Mouse (Mus musculus) CH12.LX (cell line): ENCODE results near the gene Atp1a4. TPM values are rescaled to one million over a fixed set of nuclear protein-coding genes. Genes with fewer than 3 reads are reported as not detected.

Experiments used
- DNase-seq: peaks from one replicate; pipeline ENCODE4 v3.0.0-alpha.2; 2013; ENCODE audit errors: extremely low read depth
- H3K27ac ChIP-seq: 2 replicates; pipeline ENCODE4 v1.5.1; 2012; ENCODE audit warnings: low read depth, mild to moderate bottlenecking, control low read depth, moderate library complexity; ENCODE audit not compliant: insufficient read depth
- H3K27me3 ChIP-seq: replicated peaks from 2 replicates; pipeline ENCODE3; 2012; ENCODE audit warnings: inconsistent platforms
- H3K36me3 ChIP-seq, 2 experiments: replicated peaks in 1 of 2; 2 replicates each; pipeline versions ENCODE3 to v1.6.1; 2012; ENCODE audit warnings: inconsistent platforms in 1 of 2, low read length in 1 of 2, mild to moderate bottlenecking in 1 of 2, mixed read lengths in 1 of 2, moderate library complexity in 1 of 2; ENCODE audit not compliant: control insufficient read depth in 1 of 2, insufficient read depth in 1 of 2
- H3K4me1 ChIP-seq, 2 experiments: 2 replicates each; pipeline ENCODE4 v1.6.1; 2012; ENCODE audit warnings: inconsistent platforms in 1 of 2, moderate library complexity in 1 of 2; ENCODE audit not compliant: insufficient read depth in 2 of 2, control insufficient read depth in 1 of 2
- H3K4me2 ChIP-seq: 2 replicates; pipeline ENCODE4 v1.6.1; 2012; ENCODE audit warnings: low read depth, mild to moderate bottlenecking, control low read depth; ENCODE audit not compliant: poor library complexity, insufficient read depth, severe bottlenecking
- H3K4me3 ChIP-seq, 3 experiments: fragments of 150-350 bp in 1 of 3; sonication (generic) in 1 of 3; replicated peaks in 1 of 3; 2 replicates each; pipeline versions ENCODE3 to v1.5.1; 2011 to 2012; ENCODE audit warnings: low read depth in 2 of 3, low read length in 2 of 3, mild to moderate bottlenecking in 2 of 3, moderate library complexity in 2 of 3, control low read depth in 1 of 3, improper control_type of control experiment in 1 of 3, inconsistent platforms in 1 of 3, mixed read lengths in 1 of 3; ENCODE audit not compliant: poor library complexity in 1 of 3
- H3K79me2 ChIP-seq: replicated peaks from 2 replicates; pipeline ENCODE4 v1.6.1; 2012; ENCODE audit warnings: mild to moderate bottlenecking, moderate library complexity; ENCODE audit not compliant: control insufficient read depth, poor library complexity, insufficient read depth, severe bottlenecking; ENCODE audit errors: extremely low read depth
- H3K9ac ChIP-seq: 2 replicates; pipeline ENCODE4 v1.6.1; 2012; ENCODE audit warnings: low read depth, mild to moderate bottlenecking, control low read depth, moderate library complexity; ENCODE audit not compliant: insufficient read depth
- H3K9me3 ChIP-seq: replicated peaks from 2 replicates; pipeline ENCODE3; 2012; ENCODE audit warnings: low read length, inconsistent platforms, mixed read lengths
- BHLHE40 ChIP-seq: IDR thresholded peaks from 2 replicates; pipeline ENCODE4 v1.6.1; 2011; ENCODE audit warnings: mild to moderate bottlenecking, low read depth, low read length, improper control_type of control experiment
- CTCF ChIP-seq, 2 experiments: IDR thresholded peaks in 1 of 2; conservative IDR thresholded peaks in 1 of 2; 2 replicates each; pipeline ENCODE4 v1.5.1; 2011 to 2012; ENCODE audit warnings: low read depth in 2 of 2, low read length in 2 of 2, improper control_type of control experiment in 1 of 2, inconsistent platforms in 1 of 2, mild to moderate bottlenecking in 1 of 2, moderate library complexity in 1 of 2
- E2F4 ChIP-seq: IDR thresholded peaks from 2 replicates; pipeline ENCODE4 v1.6.1; 2011; ENCODE audit warnings: low read depth, low read length, improper control_type of control experiment; ENCODE audit not compliant: insufficient replicate concordance
- ELF1 ChIP-seq: IDR thresholded peaks from 2 replicates; pipeline ENCODE4 v1.6.1; 2014; ENCODE audit warnings: low read depth, mild to moderate bottlenecking, inconsistent platforms, low read length, improper control_type of control experiment
- ETS1 ChIP-seq: conservative IDR thresholded peaks from 2 replicates; pipeline ENCODE4 v1.6.1; 2012; ENCODE audit warnings: low read depth, mild to moderate bottlenecking, inconsistent platforms, low read length, improper control_type of control experiment, moderate library complexity
- GABPA ChIP-seq: IDR thresholded peaks from 2 replicates; pipeline ENCODE4 v1.6.1; 2012; ENCODE audit warnings: low read depth, low read length, improper control_type of control experiment, inconsistent platforms; ENCODE audit not compliant: insufficient replicate concordance
- HCFC1 ChIP-seq: IDR thresholded peaks from 2 replicates; pipeline ENCODE4 v1.6.1; 2012; ENCODE audit warnings: low read depth, mild to moderate bottlenecking, inconsistent platforms, low read length, improper control_type of control experiment
- IRF4 ChIP-seq: IDR thresholded peaks from 2 replicates; pipeline ENCODE4 v1.6.1; 2014; ENCODE audit warnings: low read depth, mild to moderate bottlenecking, inconsistent platforms, low read length, improper control_type of control experiment
- JUN ChIP-seq: IDR thresholded peaks from 2 replicates; pipeline ENCODE4 v1.6.1; 2011; ENCODE audit warnings: low read depth, mild to moderate bottlenecking, low read length, improper control_type of control experiment, moderate library complexity; ENCODE audit not compliant: insufficient read depth
- JUND ChIP-seq: conservative IDR thresholded peaks from 2 replicates; pipeline ENCODE4 v1.6.1; 2011; ENCODE audit warnings: low read depth, low read length, improper control_type of control experiment
- KAT2A ChIP-seq: IDR thresholded peaks from 2 replicates; pipeline ENCODE4 v1.6.1; 2012; ENCODE audit warnings: low read length, improper control_type of control experiment, inconsistent platforms; ENCODE audit not compliant: insufficient replicate concordance
- MAFK ChIP-seq: IDR thresholded peaks from 2 replicates; pipeline ENCODE4 v1.6.1; 2011; ENCODE audit warnings: low read length, improper control_type of control experiment; ENCODE audit not compliant: insufficient replicate concordance
- MXI1 ChIP-seq: IDR thresholded peaks from 2 replicates; pipeline ENCODE4 v1.6.1; 2011; ENCODE audit warnings: mild to moderate bottlenecking, low read depth, low read length, improper control_type of control experiment
- POLR2AphosphoS2 ChIP-seq: IDR thresholded peaks from 2 replicates; pipeline ENCODE4 v1.6.1; 2011; ENCODE audit warnings: low read depth, low read length, improper control_type of control experiment
- RAD21 ChIP-seq: IDR thresholded peaks from 2 replicates; pipeline ENCODE4 v1.6.1; 2011; ENCODE audit warnings: low read depth, mild to moderate bottlenecking, low read length, improper control_type of control experiment, moderate library complexity
- UBTF ChIP-seq: IDR thresholded peaks from 2 replicates; pipeline ENCODE4 v1.6.1; 2012; ENCODE audit warnings: low read depth, mild to moderate bottlenecking, inconsistent platforms, low read length, improper control_type of control experiment, moderate library complexity
- USF1 ChIP-seq: IDR thresholded peaks from 2 replicates; pipeline ENCODE4 v1.6.1; 2014; ENCODE audit warnings: low read depth, mild to moderate bottlenecking, inconsistent platforms, low read length, improper control_type of control experiment
- USF2 ChIP-seq: conservative IDR thresholded peaks from 2 replicates; pipeline ENCODE4 v1.6.1; 2011; ENCODE audit warnings: low read depth, low read length, improper control_type of control experiment
- ZMIZ1 ChIP-seq: IDR thresholded peaks from 2 replicates; pipeline ENCODE4 v1.6.1; 2012; ENCODE audit warnings: low read depth, mild to moderate bottlenecking, inconsistent platforms, low read length, improper control_type of control experiment
- dilution Hi-C: fragments of 300-500 bp; cut with MboI; formaldehyde crosslinking; loops from 2 replicates; pipeline ENCODE4 v1.14.3; 2020; ENCODE audit warnings: low sequenced_read_pairs; ENCODE audit not compliant: extremely low pct_unique_long_range_greater_than_20kb, extremely low pct_ligation_motif_present
- in situ Hi-C: fragments of 300-500 bp; cut with MboI; formaldehyde crosslinking; loops from 3 replicates; pipeline ENCODE4 v1.14.3; 2019; ENCODE audit warnings: low sequenced_read_pairs, low pct_ligation_motif_present, low pct_unique_long_range_greater_than_20kb, mixed read lengths
- polyA plus RNA-seq: library from polyadenylated mRNA; unstranded; fragments of >175 nt; gene quantifications from 2 replicates; pipeline ENCODE4 v1.2.1, GENCODE M21; 2012; ENCODE audit warnings: low read depth; ENCODE audit not compliant: insufficient read length
- total RNA-seq, 2 experiments: library from RNA; depleted of rRNA; stranded (reverse); fragments of 300-350 nt in 1 of 2; fragments of >200 nt in 1 of 2; gene quantifications; 2 replicates each; pipeline ENCODE4 v1.2.3; 2012 to 2014

Gene Atp1a4
- total and polyA plus RNA-seq, 3 experiments, result not detected

DNA sequence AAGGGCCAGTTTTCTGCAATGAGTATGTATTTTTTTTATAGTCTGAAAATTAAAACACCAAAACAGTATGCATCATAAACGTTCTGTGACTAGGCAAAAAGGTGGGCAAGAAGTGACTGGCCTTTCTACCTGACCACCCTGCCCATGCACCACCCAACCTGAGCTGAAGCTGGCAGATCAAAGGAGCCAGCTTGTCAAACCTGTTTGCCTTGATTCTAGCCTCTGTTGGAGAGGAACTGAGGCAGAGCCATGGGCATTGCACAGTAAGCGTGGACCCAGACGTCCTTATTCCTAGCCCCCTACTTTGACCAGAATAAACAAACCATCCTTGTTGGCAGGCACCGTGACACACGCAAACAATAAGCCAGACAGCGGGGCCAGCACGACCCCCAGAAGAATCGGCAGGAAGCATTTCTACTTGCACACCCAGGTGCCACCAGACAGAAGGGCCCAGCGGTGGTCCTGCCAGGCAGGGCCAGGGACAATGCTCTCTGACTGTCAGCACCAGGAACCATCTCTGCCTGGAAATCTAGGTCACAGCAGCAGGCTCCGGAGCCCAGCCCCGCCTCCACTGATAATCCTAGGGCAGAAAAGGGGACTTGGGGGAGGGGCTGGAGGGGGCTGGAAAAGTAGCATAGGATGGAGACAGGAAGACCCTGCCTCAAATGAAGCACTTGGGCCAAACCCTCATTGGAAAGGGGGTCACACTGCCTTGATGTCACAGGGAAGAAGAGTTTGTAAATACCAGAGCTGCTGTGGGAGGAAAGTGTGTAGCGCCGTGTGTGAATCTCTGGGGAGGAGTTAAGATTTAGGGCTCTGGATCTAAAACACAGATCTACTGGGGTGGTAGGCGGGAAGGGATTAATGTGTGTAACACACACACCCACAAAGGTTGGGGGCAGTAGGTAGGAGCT is 56.0 kb downstream of the Atp1a4 start:
- dilution Hi-C loops, result no loop called here
- H3K4me1 ChIP-seq, result peaks cover 20 to 59% of the 10 kb centered on the region in 2 experiments
- peaks cover 42 to 76% of the 10 kb centered on the region in 2 experiments for H3K36me3 ChIP-seq

DNA sequence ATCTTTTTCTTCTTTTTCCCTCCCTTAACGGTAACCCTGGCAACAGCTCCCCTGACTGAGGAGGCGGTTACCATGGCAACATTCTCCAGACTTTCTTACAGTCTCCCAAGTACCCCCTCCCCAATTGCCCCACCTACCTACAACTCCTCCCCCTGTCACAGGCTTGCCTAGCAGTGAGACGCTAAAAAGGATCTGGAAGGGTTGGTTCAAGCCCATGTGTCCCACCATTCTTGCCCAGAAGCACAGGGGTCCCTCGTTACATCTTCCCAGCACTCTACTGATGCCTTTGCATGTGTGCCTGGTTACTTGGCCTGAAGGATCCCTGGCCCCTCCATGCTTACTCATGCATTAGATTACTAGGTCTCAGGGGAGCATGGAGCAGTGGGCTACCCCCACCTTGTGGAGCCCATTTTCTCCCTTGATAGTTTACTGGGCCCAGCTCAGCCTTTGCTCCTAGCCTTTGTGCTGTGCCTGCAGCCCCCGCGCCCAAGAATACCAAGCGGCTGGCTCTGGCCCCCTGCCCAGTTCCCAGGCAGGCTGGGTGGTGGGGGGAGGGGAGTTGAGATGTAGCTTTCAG is 57.3 kb downstream of the Atp1a4 start:
- Histone ChIP-seq H3K27ac (no peak overlapping the region), H3K4me1 (peaks cover 20 to 54% of the 10 kb centered on the region in 2 experiments), H3K36me3 (peaks cover 55 to 88% of the 10 kb centered on the region in 2 experiments), H3K4me2 (no peak overlapping the region), H3K79me2 (peaks cover 5% of the 10 kb centered on the region; the same call in 1 of the 2 replicates), H3K27me3 (no peaks in the 10 kb centered on the region), H3K4me3 (no peak overlapping the region), H3K9me3 (no peaks in the 10 kb centered on the region), H3K9ac (no peak overlapping the region)
- dilution Hi-C loops (no loop called here), in situ Hi-C loops (no loop called here)
- no peak for TF ChIP-seq E2F4
- no peak for TF ChIP-seq USF2
- no peak for TF ChIP-seq MAFK
- no peak for TF ChIP-seq ETS1
- no peak for TF ChIP-seq IRF4
- TF ChIP-seq POLR2AphosphoS2, result no peak
- TF ChIP-seq HCFC1, result no peak
- no peak for TF ChIP-seq MXI1
- no peak for TF ChIP-seq USF1
- no peak for TF ChIP-seq ZMIZ1
- TF ChIP-seq GABPA, result no peak
- TF ChIP-seq ELF1, result no peak
- no peak for TF ChIP-seq UBTF
- no peak for TF ChIP-seq CTCF (conservative IDR thresholded peaks at IDR 0.05 in 1 of 2, IDR thresholded peaks at IDR 0.05 in 1 of 2; ENCODE audit: low read depth in 2 of 2, low read length in 2 of 2)
- TF ChIP-seq JUND, result no peak
- TF ChIP-seq JUN, result no peak
- no peak for TF ChIP-seq BHLHE40
- DNase-seq, result no peak

More for the DNA sequence above, 56.0 kb downstream of the Atp1a4 start:
- in situ Hi-C loops, result no loop called here
- Histone ChIP-seq H3K27me3 (no peaks in the 10 kb centered on the region), H3K9ac (no peak overlapping the region), H3K9me3 (no peaks in the 10 kb centered on the region), H3K4me3 (no peak overlapping the region), H3K4me2 (no peak overlapping the region), H3K27ac (no peak overlapping the region), H3K79me2 (peaks cover 5% of the 10 kb centered on the region; the same call in 1 of the 2 replicates)
- TF ChIP-seq RAD21, result no peak
- TF ChIP-seq ETS1, result no peak
- TF ChIP-seq POLR2AphosphoS2, result no peak
- TF ChIP-seq KAT2A, result no peak
- DNase-seq, result no peak
